Mouse (Mus musculus) urinary bladder, adult 2 months (tissue): ENCODE measurements around the gene Macf1. TPM values are rescaled to one million over a fixed set of nuclear protein-coding genes. Genes with fewer than 3 reads are reported as not detected.

ENCODE experiments used
- DNase-seq: peaks from one replicate; pipeline ENCODE4 v3.0.0; 2022; ENCODE audit warnings: low spot score
- polyA plus RNA-seq: library from polyadenylated mRNA; depleted of rRNA; stranded (reverse); fragments of >200 nt; gene quantifications from 2 replicates; pipeline ENCODE4 v1.2.3, GENCODE M21; 2012; rRNA removed

The Macf1 gene
- polyA plus RNA-seq: 94.0 and 119 TPM in 2 replicates

- no peak for DNase-seq
Observed at GRCm38 (mm10) chr4:123684260-123684659, at the start of gene Macf1. Gene Macf1 (minus strand): TSS chr4:123684360.

DNA sequence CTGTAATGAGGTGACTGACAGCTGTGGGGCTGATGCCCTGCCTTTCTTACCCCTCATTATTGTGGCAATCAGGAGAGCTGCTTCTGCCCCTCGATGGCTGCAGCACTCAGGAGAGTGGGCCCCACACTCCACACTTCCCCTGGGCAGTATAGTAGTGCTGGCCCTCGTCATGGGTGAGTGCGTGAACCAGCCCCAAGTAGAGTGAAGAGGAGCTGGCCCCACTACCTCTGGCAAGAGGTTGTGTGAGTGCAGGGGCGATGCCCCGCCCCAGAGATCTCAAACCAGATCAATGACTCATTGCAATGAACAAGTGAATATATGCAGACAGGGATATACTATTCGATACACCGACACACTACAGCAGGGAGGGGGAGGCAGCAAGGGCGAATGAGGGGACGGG, 49.4 kb upstream of the Macf1 start:
- no peak for DNase-seq

- no peak for DNase-seq
Observed at GRCm38 (mm10) chr4:123732921-123733320, 48.8 kb upstream of the Macf1 start.

DNA sequence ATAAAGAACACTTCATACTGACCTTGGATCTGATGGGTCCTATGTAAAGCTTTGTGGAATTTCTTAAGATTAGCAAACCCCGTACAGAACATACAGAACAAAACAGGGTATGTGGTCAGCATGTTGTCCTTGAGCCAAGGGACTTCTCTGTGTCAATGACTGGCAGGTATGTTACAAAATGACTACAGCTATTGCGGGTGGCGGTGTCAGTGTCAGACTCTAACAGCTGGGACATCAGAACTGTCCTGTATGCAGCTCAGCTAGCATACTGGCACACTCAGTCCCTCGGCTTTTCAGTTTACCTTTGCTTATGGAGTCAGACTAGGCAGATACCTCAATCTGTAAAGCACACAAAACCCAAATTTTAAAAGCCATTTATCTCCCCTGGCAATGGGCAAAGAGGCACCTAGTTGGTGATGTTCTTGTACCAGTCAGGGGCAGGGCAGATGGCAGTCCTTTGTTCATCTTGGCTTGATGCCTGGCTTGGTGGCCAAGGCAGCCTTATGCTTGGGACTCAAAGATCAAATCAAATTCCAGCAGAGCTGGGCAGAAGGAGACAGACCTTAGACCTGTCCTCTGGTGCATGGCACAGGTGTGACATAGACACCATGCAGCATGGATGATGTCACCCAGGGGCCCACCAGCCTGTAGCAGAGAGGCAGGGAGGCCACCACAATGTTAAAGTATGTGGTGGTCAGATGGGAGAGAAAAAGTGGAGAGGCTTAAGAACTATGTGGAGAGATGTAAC, 48.2 kb upstream of the Macf1 start:
- DNase-seq: no peak

- no peak for DNase-seq
Observed at GRCm38 (mm10) chr4:123721761-123722160, 37.6 kb upstream of the Macf1 start.

GRCm38 (mm10) chr4:123718434-123718780, 34.2 kb upstream of the Macf1 start:
- DNase-seq: no peak

DNA sequence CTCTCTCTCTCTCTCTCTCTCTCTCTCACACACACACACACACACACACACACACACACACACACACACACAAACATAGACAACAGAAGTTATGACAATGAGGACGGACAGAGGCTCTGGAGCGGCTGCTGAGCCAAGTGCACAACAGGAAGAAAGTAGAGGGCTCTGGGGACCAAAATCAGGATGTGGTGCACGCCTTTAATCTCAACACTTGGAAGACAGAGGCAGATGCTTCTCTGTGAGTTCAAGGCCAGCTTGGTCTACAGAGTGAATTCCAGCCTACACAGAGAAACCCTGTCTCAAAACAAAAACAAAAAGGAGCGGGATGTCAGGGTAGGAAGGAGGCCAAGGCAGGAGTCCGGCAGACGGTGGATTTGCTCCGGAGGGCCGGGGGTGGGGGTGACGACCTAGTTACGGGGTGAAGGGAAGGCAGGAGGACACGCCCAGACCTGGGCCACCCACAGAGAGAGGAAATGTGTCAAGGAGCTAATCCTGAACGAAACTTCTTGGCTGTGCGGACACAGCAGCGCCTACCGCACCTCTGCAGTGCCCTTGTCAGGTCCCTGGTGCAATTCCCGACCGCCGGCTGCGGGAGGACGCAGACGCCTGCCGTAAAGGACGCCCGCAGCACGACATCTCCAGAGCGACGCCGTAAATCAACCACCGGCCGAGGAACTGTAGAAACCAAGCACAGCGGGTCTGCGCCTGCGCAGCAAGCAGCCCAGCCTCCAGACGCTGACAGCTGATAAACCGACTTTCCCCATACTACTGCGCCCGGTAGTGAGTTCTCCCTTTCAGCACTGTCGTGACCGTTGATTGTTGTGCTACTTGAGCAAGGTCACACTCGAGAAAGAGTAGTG, 33.6 kb upstream of the Macf1 start, which contains the start of gene Ndufs5:
Gene Ndufs5, minus strand, starts transcription at position 629 of the 860 bp plus-strand sequence.
- peak; percentile 78 for DNase-seq

GRCm38 (mm10) chr4:123712431-123712830, 28.3 kb upstream of the Macf1 start:
- no peak for DNase-seq

DNA sequence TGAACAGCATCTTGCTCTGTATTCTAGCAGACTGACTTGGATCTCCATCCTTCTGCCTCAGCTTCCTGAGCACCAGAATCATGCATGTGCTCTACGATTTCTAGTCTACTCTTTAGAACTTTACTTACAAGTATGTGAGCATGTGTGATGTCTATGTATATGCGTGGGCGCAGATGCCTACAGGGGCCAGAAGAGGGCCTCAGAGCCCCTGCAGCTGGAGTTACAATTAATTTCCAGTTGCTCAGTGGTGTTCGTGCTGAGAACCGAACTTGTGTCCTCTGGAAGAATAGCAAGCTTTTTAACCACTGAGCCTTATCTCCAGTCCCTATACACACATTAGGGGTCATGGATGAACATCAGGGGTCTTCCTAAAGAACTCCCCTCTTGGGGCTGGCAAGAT, 23.2 kb upstream of the Macf1 start:
- no peak for DNase-seq

DNA sequence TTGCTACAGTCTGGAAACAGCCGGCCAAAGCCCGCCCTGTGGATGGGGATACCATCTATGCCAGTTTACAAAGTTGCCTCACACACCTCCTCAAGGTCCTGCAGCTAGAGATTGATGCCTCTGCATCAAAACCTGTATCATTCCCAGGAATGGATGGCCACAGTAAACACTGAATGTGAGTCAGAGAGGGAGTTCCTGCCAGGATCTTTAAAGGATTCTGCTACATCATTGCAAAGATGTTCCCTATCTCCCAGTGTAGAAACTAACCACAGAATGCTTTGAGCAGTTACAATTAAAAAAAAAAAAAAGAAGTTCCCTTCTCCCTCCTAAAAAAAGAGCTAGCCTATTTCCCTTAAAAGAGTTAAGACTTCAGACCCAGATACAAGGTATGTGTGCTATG, 21.2 kb upstream of the Macf1 start:
- DNase-seq: no peak

- no peak for DNase-seq
Observed at GRCm38 (mm10) chr4:123693384-123693783, 9.2 kb upstream of the Macf1 start.

GRCm38 (mm10) chr4:123692071-123692470, 7.9 kb upstream of the Macf1 start:
- no peak for DNase-seq

GRCm38 (mm10) chr4:123690311-123690710, 6.2 kb upstream of the Macf1 start:
- DNase-seq: no peak

DNA sequence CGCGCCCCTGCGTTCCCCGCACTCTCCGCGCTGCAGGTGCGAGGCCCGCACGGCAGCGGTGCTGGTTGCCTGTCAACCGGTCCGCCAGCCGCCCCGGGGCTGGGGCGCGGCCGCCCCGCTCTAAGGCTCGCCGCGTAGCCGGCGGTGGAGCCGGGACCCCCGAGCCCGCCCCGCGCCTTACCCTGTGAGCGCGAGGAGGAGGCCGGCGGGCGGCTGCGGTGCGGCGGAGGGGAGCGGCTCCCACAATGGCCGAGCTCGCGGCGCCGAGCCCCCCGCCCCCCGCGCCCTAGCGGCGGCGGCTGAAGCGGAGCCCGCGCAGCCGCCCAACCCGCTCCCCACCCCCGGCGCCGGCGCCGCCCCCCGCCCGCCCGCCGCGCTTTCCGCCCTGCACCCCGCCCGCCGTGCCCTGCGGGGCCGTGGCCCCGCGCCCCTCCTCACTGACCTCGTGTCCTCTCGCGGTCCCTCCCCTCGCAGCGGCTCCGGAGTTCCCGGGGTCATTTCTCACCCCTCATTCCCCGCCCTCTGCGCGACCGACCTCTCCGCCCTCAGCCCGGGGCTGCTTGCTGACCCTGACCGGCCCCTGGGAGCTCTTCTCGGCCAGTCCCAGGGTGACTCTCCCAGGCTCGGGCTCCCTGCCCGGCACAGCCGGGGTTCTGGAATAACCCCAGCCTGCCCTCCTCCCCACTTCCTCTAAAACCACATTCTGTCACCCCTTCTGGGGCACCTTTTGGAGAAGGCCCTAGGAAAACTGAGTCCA, 3.0 kb upstream of the Macf1 start:
- DNase-seq: peak; percentile 32

DNA sequence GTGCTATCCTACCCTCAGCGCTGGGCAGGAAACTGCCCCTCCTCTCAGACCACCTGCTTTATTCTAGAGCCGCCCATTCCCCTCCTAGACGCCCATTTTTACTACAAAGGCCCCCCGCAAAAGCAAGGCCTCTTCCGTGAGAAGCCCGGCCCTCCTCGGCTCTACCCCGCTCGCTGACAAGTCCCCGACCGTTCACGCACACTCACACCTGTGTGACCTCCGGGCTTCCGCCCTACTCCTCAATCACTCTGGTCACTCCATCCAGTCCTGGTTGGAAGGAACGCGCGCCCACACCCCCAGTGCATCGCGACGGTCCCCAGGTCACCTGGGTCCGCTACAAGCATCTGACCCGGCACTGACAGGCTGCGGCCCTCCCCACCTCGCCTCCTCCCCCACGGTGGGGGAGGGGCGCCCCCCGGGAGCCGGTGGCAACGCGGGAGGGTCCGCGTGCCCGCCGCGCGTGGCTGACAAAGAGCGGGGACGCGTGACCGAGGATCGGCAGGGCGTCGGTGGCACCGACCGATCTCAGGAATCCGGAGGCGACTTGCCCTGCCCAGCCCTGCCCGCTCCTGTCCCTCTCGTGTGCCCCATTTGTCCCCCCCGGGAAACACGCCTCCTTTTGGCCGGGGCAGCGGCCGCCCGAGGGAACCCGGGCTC, 2.3 kb upstream of the Macf1 start:
- peak; percentile 35 for DNase-seq

- no peak for DNase-seq
Observed at GRCm38 (mm10) chr4:123685506-123686242, 1.5 kb upstream of the Macf1 start.

DNA sequence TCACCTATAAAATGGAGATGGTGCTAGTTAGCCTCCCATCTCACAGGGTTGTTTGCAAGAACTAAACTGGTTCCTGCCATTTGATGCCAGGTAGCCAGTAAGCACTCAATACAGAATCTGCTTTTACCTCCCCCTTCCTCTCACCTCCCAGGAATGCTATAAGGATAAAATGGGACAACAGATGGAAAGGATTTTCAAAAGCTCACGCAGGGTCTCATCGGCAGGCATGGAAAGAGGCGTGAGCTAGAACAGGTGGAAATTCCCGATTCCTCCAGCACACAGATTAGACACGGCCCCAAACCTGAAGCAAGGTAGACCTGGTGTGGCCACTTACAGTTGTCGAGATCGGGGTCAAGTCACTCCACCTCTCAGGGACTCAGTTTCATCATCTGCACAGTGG, 886 bp upstream of the Macf1 start:
- no peak for DNase-seq

DNA sequence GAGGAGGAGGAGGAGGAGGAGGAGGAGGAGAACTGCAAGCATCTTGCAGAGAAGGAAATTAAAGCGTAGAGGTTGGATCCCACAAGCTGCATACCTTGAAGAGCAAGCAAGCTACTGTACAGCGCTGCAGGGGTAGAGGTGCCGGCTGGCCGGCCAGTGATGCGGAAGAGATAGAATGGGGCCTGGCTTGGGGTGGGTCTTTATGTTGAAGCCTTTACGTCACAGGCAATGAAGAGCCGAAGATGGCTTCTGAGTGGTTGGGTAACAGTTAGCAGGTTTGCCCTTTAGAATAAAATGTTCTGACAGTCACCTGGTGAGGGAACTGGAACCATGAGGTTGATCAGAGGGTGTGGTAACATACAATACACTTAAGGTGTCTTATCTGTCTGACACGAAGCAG, 1.9 kb downstream of the Macf1 start:
- no peak for DNase-seq

DNA sequence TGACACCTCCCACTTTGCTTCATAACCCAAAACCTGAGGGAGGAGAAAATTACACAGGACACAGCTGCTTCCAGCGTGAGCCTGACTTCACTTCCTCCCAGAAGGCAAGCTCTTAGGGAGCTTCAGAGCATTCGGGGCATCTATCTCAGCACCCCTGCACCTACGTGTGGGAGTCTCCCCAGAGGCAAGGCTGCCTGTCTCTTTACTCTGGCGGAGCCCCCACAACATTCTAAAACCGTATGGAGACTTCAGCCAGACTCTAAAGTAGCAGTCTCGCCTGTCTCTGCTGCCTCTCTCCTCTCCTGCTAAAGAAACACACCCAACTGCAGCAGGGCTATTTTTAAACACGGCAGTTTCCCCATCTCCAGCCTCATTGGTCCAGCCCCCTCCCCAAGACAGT, 3.2 kb downstream of the Macf1 start:
- no peak for DNase-seq

- no peak for DNase-seq
Observed at GRCm38 (mm10) chr4:123677060-123677804, 6.9 kb downstream of the Macf1 start.
